Mouse (Mus musculus): ENCODE measurements around the gene Acot11.
"Not testable (repeated sequence)": the region's sequence is repeated elsewhere in the genome, so short reads cannot be mapped to it uniquely, and the experiment has no call there.

Gene Acot11

GRCm38 (mm10) chr4:106776998-106777397 lies 27.8 kb downstream of the Acot11 start:
- peak; percentile 54 for DNase-seq (ENCODE audit: low spot score)

DNA sequence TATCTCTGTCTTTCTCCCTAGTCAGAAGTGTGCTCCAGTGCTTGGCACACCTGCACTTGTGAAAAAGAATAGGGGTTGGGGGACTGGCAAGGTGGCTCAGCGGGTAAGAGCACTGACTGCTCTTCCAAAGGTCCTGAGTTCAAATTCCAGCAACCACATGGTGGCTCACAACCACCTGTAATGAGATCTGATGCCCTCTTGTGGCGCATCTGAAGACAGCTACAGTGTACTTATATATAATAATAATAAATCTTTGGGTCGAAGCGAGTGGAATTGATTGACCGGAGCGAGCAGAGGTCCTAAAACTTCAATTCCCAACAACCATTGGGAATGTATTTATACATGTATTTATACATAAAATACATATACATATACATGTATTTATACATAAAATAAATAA lies 29.0 kb downstream of the Acot11 start:
- DNase-seq (ENCODE audit: low spot score): not testable (repeated sequence)

GRCm38 (mm10) chr4:106772558-106772957 lies 32.2 kb downstream of the Acot11 start:
- no peak for DNase-seq (ENCODE audit: low spot score)

DNA sequence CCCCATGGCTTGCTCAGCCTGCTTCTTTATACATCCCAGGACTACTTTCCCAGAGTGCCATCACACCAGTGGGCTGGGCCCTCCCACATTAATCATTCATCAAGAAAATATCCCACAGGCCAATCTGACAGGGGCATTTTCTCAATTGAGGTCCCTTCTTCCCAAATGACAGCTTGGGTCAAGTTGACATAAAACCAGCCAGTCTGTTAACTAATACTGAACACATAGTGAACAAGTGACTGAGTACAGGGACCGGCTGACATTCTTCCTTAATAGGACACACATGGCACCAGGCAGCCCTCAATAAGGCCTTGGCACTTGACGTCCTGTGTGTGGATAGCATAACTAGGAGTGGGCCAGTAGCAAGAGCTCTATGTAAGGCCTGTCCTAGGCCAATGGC lies 35.5 kb downstream of the Acot11 start:
- DNase-seq (ENCODE audit: low spot score): no peak

GRCm38 (mm10) chr4:106764166-106764565 lies 40.6 kb downstream of the Acot11 start:
- DNase-seq (ENCODE audit: low spot score): no peak

DNA sequence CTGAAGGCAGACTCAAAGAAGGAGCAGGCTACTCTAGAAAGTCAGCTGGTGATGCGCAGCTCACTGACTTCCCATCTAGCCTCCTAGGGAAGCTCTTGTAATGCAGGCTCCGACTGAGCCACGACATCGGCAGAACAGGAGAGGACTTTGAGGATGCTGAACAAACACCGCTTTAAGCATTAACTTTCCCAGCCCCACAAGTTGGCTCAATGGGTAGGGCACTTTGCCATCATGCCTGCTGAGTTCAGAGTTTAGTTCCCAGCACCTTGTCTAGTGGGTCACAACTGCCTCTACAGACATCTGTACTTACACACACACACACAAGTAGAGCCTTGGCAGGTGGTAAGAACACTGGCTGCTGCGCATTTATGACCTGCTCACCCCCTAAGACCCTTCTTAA lies 53.1 kb downstream of the Acot11 start:
- no peak for DNase-seq (ENCODE audit: low spot score)

- DNase-seq (ENCODE audit: low spot score): peak; percentile 11
Observed at GRCm38 (mm10) chr4:106749699-106750098, 55.1 kb downstream of the Acot11 start.

DNA sequence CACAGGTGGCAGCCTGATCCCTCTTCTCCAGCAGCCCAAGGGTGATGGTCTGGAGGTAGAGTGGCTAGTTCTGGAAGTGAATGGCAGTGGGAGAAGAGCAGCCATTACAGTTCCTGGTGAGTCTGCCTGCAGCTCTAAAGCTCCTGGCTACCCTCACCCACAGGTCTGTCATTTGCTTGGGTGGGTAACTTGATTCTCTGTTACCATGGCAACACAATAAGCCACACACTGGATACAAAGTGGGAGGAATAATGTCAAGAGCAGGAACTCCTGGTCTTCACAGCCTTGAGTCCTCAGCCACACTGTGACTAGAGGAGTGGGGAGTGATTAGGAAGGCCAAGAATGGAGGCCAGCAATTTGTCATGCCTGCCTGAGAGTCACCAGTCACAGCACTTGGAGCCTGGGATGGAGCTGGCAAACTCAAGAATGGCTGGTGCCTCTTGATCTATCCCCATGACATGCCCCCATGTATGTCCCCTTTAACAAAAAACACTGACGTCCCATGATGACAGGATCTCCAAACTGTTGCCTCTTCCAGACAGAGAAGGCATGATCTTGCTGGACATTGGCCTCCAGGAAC lies 57.7 kb downstream of the Acot11 start:
- DNase-seq (ENCODE audit: low spot score): no peak

- no peak for DNase-seq (ENCODE audit: low spot score)
Observed at GRCm38 (mm10) chr4:106745862-106746261, 58.9 kb downstream of the Acot11 start.

DNA sequence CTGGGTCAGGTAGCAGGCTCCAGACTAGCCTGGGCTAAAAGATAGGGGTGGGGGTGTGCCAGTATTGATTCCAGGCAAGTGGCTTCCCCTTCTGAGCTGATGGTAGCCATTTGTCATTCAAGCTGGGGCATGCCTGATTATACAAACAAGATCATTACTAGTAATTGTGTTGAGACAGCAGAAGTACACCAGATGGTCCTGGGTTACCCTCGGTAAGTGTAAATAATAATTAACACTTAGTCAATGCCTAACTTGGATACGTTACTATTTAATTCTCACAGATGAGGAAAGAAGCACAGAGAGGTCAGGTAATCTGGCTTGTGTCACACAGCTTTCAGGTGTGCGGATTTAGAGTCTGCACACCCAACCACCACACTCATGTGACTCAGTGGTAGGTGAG lies 66.9 kb downstream of the Acot11 start:
- no peak for DNase-seq (ENCODE audit: low spot score)

DNA sequence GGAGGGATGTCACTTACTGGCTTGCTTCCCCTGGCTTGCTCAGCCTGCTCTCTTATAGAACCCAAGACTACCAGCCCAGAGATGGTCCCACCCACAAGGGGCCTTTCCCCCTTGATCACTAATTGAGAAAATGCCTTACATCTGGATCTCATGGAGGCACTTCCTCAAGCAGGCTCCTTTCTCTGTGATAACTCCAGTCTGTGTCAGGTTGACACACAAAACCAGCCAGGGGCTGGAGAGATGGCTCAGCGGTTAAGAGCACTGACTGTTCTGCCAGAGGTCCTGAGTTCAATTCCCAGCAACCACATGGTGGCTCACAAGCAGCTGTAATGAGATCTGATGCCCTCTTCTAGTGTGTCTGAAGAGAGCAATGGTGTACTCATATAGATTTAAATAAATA lies 67.9 kb downstream of the Acot11 start:
- DNase-seq (ENCODE audit: low spot score): not testable (repeated sequence)

DNA sequence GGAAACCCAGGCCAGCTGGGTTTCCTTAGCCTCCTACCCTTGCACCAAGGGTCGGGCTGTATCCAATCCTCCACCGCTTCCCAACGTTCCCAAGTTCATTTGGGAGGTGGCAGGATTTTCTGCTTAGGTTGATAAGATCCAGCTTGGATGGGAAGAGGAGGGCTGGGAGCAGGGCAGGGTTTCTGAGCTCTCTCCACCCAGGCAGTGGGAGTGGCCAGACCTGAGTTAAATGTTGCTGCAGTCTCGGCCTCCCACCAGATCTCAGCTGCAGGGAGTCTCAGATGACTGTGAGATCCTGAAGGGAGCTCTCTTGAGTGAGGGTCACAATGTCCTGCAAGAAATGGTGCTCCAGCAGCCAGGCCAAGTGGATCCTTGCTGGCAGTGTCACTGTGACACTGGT lies 71.2 kb downstream of the Acot11 start, which contains the start of gene Fam151a:
TSS of gene Fam151a (plus strand) at position 254 of the 400 bp plus-strand sequence.
- DNase-seq (ENCODE audit: low spot score): no peak

DNA sequence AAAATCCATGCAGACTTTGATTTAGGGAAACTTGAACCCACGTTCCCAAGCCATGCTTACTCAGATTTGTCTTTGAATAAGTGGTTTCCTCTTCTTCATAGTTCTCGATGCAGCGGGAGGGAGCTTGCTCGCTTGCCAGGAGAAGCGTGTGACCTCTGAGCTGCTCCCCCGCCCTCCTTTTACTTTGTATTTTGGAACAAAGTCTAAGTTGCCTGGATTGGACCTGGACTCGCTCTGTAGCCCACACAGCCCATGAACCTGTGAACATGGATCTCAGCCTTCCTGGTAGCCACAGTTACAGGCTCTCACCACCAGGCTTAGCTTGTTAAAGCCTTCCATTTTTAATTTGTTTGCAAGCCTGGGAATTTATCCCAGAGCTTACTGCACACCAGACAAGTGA lies 74.0 kb downstream of the Acot11 start, which contains the start of gene Mroh7:
TSS of gene Mroh7 (minus strand) at position 112 of the 400 bp plus-strand sequence.
- no peak for DNase-seq (ENCODE audit: low spot score)

- DNase-seq (ENCODE audit: low spot score): no peak
Observed at GRCm38 (mm10) chr4:106720631-106721030, 84.2 kb downstream of the Acot11 start.

GRCm38 (mm10) chr4:106713622-106714021 lies 91.2 kb downstream of the Acot11 start:
- no peak for DNase-seq (ENCODE audit: low spot score)

- peak; percentile 61 for DNase-seq (ENCODE audit: low spot score)
Observed at GRCm38 (mm10) chr4:106708408-106708807, 96.4 kb downstream of the Acot11 start.

DNA sequence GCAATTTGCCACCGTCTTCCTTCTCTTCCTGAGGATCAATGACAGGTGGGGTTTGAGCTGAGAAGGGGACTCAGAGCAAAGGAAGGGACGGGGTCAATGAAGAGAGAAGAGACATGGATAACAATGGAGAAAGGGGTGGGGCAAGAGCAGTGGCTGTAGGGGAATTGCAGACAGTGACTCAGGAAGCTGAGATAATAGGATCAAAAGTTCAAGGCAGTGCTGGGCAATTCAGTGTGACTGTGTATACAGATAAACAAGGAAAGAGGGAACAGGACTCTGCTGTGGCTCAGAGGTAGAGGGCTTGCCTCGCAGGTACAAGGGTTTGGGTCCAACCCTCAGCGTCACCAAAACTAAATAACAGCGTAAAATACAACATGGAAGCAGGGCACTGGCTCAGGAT lies 96.8 kb downstream of the Acot11 start:
- peak; percentile 7 for DNase-seq (ENCODE audit: low spot score)

GRCm38 (mm10) chr4:106705096-106705665 lies 99.6 kb downstream of the Acot11 start:
- no peak for DNase-seq (ENCODE audit: low spot score)

DNA sequence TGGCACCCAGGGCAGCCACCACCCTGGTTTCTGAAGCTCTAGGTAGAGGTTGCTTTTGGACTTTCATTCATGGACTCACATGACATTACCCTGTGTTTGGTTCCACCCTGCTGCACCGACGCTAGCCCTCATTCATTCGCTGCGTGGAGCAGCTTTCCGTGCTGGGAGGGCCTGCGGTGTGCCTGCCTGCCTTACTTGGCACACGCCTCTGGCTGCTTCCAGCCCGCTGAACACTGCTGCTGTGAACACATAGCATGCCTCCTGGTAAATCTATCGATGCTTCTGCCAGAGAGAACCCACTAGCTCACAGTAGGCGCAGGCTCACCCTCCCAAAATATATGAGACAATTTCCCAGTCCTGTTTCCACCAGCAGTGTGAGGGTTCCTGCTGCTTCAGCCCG lies 100.4 kb downstream of the Acot11 start:
- DNase-seq (ENCODE audit: low spot score): no peak

DNA sequence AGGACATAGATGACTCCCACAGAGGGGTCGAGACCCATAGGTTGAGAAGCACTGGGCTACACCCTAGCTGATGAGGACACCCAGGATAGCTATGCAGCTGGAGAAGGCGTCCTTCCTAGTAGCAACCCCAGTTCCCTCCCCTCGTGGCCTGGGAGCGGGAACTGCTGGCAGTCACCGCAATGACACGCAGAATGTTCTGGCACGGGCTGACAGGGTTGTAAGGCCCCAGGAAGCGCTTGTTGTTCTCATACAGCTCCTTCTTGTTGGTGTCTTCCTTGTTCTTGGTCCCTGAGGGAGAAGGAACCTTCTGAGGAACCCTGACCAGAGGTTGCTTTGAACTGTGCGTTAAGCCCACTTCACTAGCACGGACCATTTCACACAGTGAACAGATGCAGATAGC lies 100.8 kb downstream of the Acot11 start:
- DNase-seq (ENCODE audit: low spot score): no peak

DNA sequence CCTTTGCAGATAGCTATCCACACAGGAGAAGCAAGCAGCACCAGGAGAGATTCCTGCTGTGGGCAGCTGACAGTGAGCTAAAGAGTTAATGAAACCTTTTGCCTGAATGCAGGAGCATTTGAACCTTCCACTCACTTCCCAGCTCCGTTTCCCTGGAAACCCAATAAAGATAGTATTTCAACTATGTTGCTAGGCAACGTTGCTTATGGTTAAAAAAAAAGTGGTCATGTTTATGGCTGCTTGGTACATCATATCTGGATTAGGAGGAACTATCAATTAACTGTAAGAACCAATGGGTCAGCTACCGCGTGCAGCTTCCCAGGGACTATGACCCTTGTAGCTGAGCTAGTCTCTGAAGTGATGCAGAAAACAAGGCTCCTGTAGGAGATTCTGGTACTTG lies 104.0 kb downstream of the Acot11 start:
- DNase-seq (ENCODE audit: low spot score): peak; percentile 17

DNA sequence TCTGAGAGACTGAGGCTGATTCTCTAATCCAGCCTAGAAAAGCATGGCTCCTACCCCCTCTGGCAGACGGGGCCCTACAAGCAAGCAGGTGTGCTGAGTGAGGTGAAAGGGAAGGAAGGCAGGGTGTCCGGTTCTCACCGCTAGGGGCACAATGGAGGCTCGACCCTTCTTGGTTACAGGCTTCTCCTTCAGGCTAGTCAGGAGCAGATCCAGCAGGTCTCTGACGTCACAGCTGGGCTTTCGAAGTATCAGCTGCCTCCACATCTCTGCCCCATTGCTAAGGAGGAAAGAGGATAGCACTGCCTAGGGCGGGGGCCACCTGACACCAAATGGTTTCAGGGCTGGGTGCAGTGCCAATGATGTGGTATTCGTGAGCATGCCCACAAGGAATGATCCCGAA lies 104.8 kb downstream of the Acot11 start:
- DNase-seq (ENCODE audit: low spot score): peak; percentile 20
